Mouse (Mus musculus) MEL (cell line): ENCODE data around the gene Cnpy3. TPM values are rescaled to one million over a fixed set of nuclear protein-coding genes. Genes with fewer than 3 reads are reported as not detected.

Experiments
- DNase-seq: peaks from one replicate; pipeline ENCODE4 v3.0.0; 2011; ENCODE audit warnings: low read depth, low spot score
- H3K27ac ChIP-seq: 2 replicates; pipeline ENCODE4 v1.5.1; 2012; ENCODE audit warnings: low read depth, mild to moderate bottlenecking, control low read depth, low read length, moderate library complexity; ENCODE audit not compliant: control insufficient read depth
- H3K27me3 ChIP-seq, 2 experiments: fragments of 150-350 bp in 1 of 2; sonication (generic) in 1 of 2; 2 replicates each; pipeline ENCODE4 v1.6.1; 2012; ENCODE audit warnings: low read length in 2 of 2, mild to moderate bottlenecking in 2 of 2, improper control_type of control experiment in 1 of 2, moderate library complexity in 1 of 2; ENCODE audit not compliant: insufficient read depth in 2 of 2, control insufficient read depth in 1 of 2
- H3K36me3 ChIP-seq, 2 experiments: 2 replicates each; pipeline ENCODE4 v1.6.1; 2012 to 2014; ENCODE audit warnings: low read length in 2 of 2, improper control_type of control experiment in 1 of 2, inconsistent platforms in 1 of 2, mild to moderate bottlenecking in 1 of 2; ENCODE audit not compliant: insufficient read depth in 2 of 2, control insufficient read depth in 1 of 2
- H3K4me1 ChIP-seq, 2 experiments: fragments of 150-350 bp in 1 of 2; sonication (generic) in 1 of 2; 2 replicates each; pipeline ENCODE4 v1.6.1; 2012; ENCODE audit warnings: low read length in 2 of 2, improper control_type of control experiment in 1 of 2, mild to moderate bottlenecking in 1 of 2; ENCODE audit not compliant: insufficient read depth in 2 of 2, control insufficient read depth in 1 of 2
- H3K4me3 ChIP-seq, 2 experiments: fragments of 150-350 bp in 1 of 2; sonication (generic) in 1 of 2; 2 replicates each; pipeline ENCODE4 v1.5.1; 2012; ENCODE audit warnings: low read depth in 2 of 2, low read length in 2 of 2, mild to moderate bottlenecking in 2 of 2, moderate library complexity in 2 of 2, control low read depth in 1 of 2, improper control_type of control experiment in 1 of 2; ENCODE audit not compliant: control insufficient read depth in 1 of 2, insufficient read depth in 1 of 2
- H3K79me2 ChIP-seq: 2 replicates; pipeline ENCODE4 v1.6.1; 2012; ENCODE audit warnings: mild to moderate bottlenecking, low read length, moderate library complexity; ENCODE audit not compliant: control insufficient read depth, poor library complexity, insufficient read depth
- H3K9ac ChIP-seq: 2 replicates; pipeline ENCODE4 v1.6.1; 2012; ENCODE audit warnings: low read depth, mild to moderate bottlenecking, control low read depth, low read length, moderate library complexity; ENCODE audit not compliant: control insufficient read depth, poor library complexity, severe bottlenecking
- H3K9me3 ChIP-seq: fragments of 150-350 bp; sonication (generic); replicated peaks from 2 replicates; pipeline ENCODE4 v1.6.1; 2012; ENCODE audit warnings: mild to moderate bottlenecking, low read length, improper control_type of control experiment, moderate library complexity; ENCODE audit not compliant: insufficient read depth
- BHLHE40 ChIP-seq: IDR thresholded peaks from 2 replicates; pipeline ENCODE4 v1.6.1; 2012; ENCODE audit warnings: low read depth, mild to moderate bottlenecking, inconsistent platforms, low read length, improper control_type of control experiment, borderline replicate concordance
- CHD2 ChIP-seq: IDR thresholded peaks from 2 replicates; pipeline ENCODE4 v1.6.1; 2011; ENCODE audit warnings: low read length, improper control_type of control experiment
- CTCF ChIP-seq, 3 experiments: IDR thresholded peaks in 2 of 3; conservative IDR thresholded peaks in 1 of 3; 2 replicates each; pipeline ENCODE4 v1.5.1; 2011 to 2012; ENCODE audit warnings: low read length in 3 of 3, low read depth in 2 of 3, mild to moderate bottlenecking in 2 of 3, improper control_type of control experiment in 1 of 3, inconsistent platforms in 1 of 3, mixed read lengths in 1 of 3, moderate library complexity in 1 of 3; ENCODE audit not compliant: control insufficient read depth in 1 of 3, insufficient read depth in 1 of 3, poor library complexity in 1 of 3, severe bottlenecking in 1 of 3
- ELF1 ChIP-seq: IDR thresholded peaks from 2 replicates; pipeline ENCODE4 v1.6.1; 2014; ENCODE audit warnings: low read depth, mild to moderate bottlenecking, inconsistent platforms, low read length, improper control_type of control experiment, moderate library complexity
- GABPA ChIP-seq: IDR thresholded peaks from 2 replicates; pipeline ENCODE4 v1.6.1; 2012; ENCODE audit warnings: low read depth, mild to moderate bottlenecking, inconsistent platforms, low read length, improper control_type of control experiment, moderate library complexity
- KAT2A ChIP-seq: conservative IDR thresholded peaks from 2 replicates; pipeline ENCODE4 v1.6.1; 2012; ENCODE audit warnings: low read depth, low read length, improper control_type of control experiment, inconsistent platforms
- MAFK ChIP-seq: IDR thresholded peaks from 2 replicates; pipeline ENCODE4 v1.6.1; 2011; ENCODE audit warnings: low read depth, mild to moderate bottlenecking, low read length, improper control_type of control experiment, borderline replicate concordance
- MAX ChIP-seq: IDR thresholded peaks from 2 replicates; pipeline ENCODE4 v1.6.1; 2011; ENCODE audit warnings: low read length, improper control_type of control experiment
- MYC ChIP-seq: IDR thresholded peaks from 2 replicates; pipeline ENCODE4 v1.6.1; 2011; ENCODE audit warnings: low read depth, mild to moderate bottlenecking, low read length, improper control_type of control experiment, moderate library complexity
- NELFE ChIP-seq: IDR thresholded peaks from 2 replicates; pipeline ENCODE4 v1.6.1; 2011; ENCODE audit warnings: low read depth, low read length, improper control_type of control experiment
- NRF1 ChIP-seq: IDR thresholded peaks from 2 replicates; pipeline ENCODE4 v1.6.1; 2014; ENCODE audit warnings: low read depth, mild to moderate bottlenecking, inconsistent platforms, low read length, improper control_type of control experiment, moderate library complexity; ENCODE audit not compliant: poor library complexity, insufficient read depth, severe bottlenecking
- POLR2A ChIP-seq, 2 experiments: IDR thresholded peaks; 2 replicates each; pipeline ENCODE4 v1.6.1; 2011 to 2012; ENCODE audit warnings: low read length in 2 of 2, mild to moderate bottlenecking in 2 of 2, control low read depth in 1 of 2, improper control_type of control experiment in 1 of 2, low read depth in 1 of 2, moderate library complexity in 1 of 2; ENCODE audit not compliant: control insufficient read depth in 1 of 2, insufficient read depth in 1 of 2, poor library complexity in 1 of 2
- POLR2AphosphoS2 ChIP-seq: IDR thresholded peaks from 2 replicates; pipeline ENCODE4 v1.6.1; 2011; ENCODE audit warnings: low read length, improper control_type of control experiment
- RAD21 ChIP-seq: IDR thresholded peaks from 2 replicates; pipeline ENCODE4 v1.6.1; 2011; ENCODE audit warnings: mild to moderate bottlenecking, low read depth, low read length, improper control_type of control experiment
- SIN3A ChIP-seq: IDR thresholded peaks from 2 replicates; pipeline ENCODE4 v1.6.1; 2012; ENCODE audit warnings: low read length, improper control_type of control experiment, inconsistent platforms
- SMC3 ChIP-seq: IDR thresholded peaks from 2 replicates; pipeline ENCODE4 v1.6.1; 2011; ENCODE audit warnings: low read depth, low read length, improper control_type of control experiment
- USF2 ChIP-seq, 2 experiments: IDR thresholded peaks; 2 replicates each; pipeline ENCODE4 v1.6.1; 2011 to 2012; ENCODE audit warnings: improper control_type of control experiment in 2 of 2, low read length in 2 of 2, borderline replicate concordance in 1 of 2, inconsistent platforms in 1 of 2, low read depth in 1 of 2, mild to moderate bottlenecking in 1 of 2; ENCODE audit not compliant: insufficient read depth in 1 of 2
- ZC3H11A ChIP-seq: IDR thresholded peaks from 2 replicates; pipeline ENCODE4 v1.6.1; 2012; ENCODE audit warnings: low read depth, mild to moderate bottlenecking, inconsistent platforms, low read length, improper control_type of control experiment
- ZMIZ1 ChIP-seq: IDR thresholded peaks from 2 replicates; pipeline ENCODE4 v1.6.1; 2012; ENCODE audit warnings: low read depth, mild to moderate bottlenecking, inconsistent platforms, low read length, improper control_type of control experiment, moderate library complexity
- ZNF384 ChIP-seq: IDR thresholded peaks from 2 replicates; pipeline ENCODE4 v1.6.1; 2012; ENCODE audit warnings: low read depth, mild to moderate bottlenecking, inconsistent platforms, low read length, improper control_type of control experiment
- polyA plus RNA-seq, 2 experiments: library from polyadenylated mRNA; stranded (reverse) in 1 of 2; unstranded in 1 of 2; fragments of >175 nt in 1 of 2; fragments of >200 nt in 1 of 2; gene quantifications; 2 replicates each; pipeline versions ENCODE4 v1.2.1 to v1.2.4; 2012; ENCODE audit warnings: low replicate concordance in 2 of 2, low read depth in 1 of 2; ENCODE audit not compliant: insufficient read length in 2 of 2, insufficient read depth in 1 of 2, missing spikeins in 1 of 2
- total RNA-seq: library from RNA; depleted of rRNA; stranded (reverse); fragments of 300-350 nt; gene quantifications from 2 replicates; pipeline ENCODE4 v1.2.3, GENCODE M21; 2012

The Cnpy3 gene
- total and polyA plus RNA-seq, 3 experiments, result 61.4 to 90.2 TPM; not detected in 1

- Histone ChIP-seq H3K27ac (no peak overlapping the region), H3K4me3 (no peak overlapping the region), H3K9ac (no peak overlapping the region), H3K9me3 (no peaks in the 10 kb centered on the region), H3K79me2 (no peaks in the 10 kb centered on the region), H3K36me3 (no peaks in the 10 kb centered on the region), H3K4me1 (no peaks in the 10 kb centered on the region), H3K27me3 (no peaks in the 10 kb centered on the region)
- peak; percentile 58 for DNase-seq
- TF ChIP-seq ZNF384 (no peak), RAD21 (peak; percentile 67), SMC3 (peak; percentile 57), ZMIZ1 (no peak), KAT2A (no peak), ZC3H11A (peak; percentile 41; the same call in 1 of the 2 replicates), CTCF (IDR thresholded peaks at IDR 0.05 in 2 of 3, conservative IDR thresholded peaks at IDR 0.05 in 1 of 3; ENCODE audit: control insufficient read depth in 1 of 3, insufficient read depth in 1 of 3, low read depth in 2 of 3, low read length in 3 of 3, poor library complexity in 1 of 3, severe bottlenecking in 1 of 3) (peak; percentile 53 to 73 (median 70))
Measured at GRCm38 (mm10) chr17:46725273-46725672, 26.7 kb downstream of the Cnpy3 start.

GRCm38 (mm10) chr17:46724477-46725084 lies 27.4 kb downstream of the Cnpy3 start:
- DNase-seq, result no peak
- Histone ChIP-seq H3K79me2 (no peaks in the 10 kb centered on the region), H3K27ac (no peak overlapping the region), H3K9me3 (no peaks in the 10 kb centered on the region), H3K4me3 (no peak overlapping the region), H3K36me3 (no peaks in the 10 kb centered on the region), H3K9ac (no peak overlapping the region), H3K4me1 (no peaks in the 10 kb centered on the region), H3K27me3 (no peaks in the 10 kb centered on the region)
- TF ChIP-seq RAD21 (no peak), ZC3H11A (no peak)

- no peak overlapping the region for H3K27ac ChIP-seq
- no peak for DNase-seq
- no peak overlapping the region for H3K9ac ChIP-seq
- no peaks in the 10 kb centered on the region for H3K27me3 ChIP-seq
- H3K4me3 ChIP-seq, result no peak overlapping the region
- no peaks in the 10 kb centered on the region for H3K9me3 ChIP-seq
- no peaks in the 10 kb centered on the region for H3K36me3 ChIP-seq
- H3K4me1 ChIP-seq, result no peaks in the 10 kb centered on the region
- no peak for TF ChIP-seq MAX
- TF ChIP-seq GABPA, result no peak
- TF ChIP-seq POLR2A (IDR thresholded peaks at IDR 0.05; ENCODE audit: control insufficient read depth in 1 of 2, insufficient read depth in 1 of 2, low read depth in 1 of 2, low read length in 2 of 2, poor library complexity in 1 of 2), result no peak
- TF ChIP-seq SIN3A, result no peak
- no peak for TF ChIP-seq BHLHE40
- no peak for TF ChIP-seq ELF1
- no peak for TF ChIP-seq NELFE
- TF ChIP-seq MAFK, result no peak
- TF ChIP-seq NRF1, result no peak
- no peak for TF ChIP-seq CHD2
- TF ChIP-seq ZC3H11A, result no peak
- TF ChIP-seq MYC, result no peak
- no peak for TF ChIP-seq POLR2AphosphoS2
- no peak for TF ChIP-seq USF2 (IDR thresholded peaks at IDR 0.05; ENCODE audit: borderline replicate concordance in 1 of 2, insufficient read depth in 1 of 2, low read depth in 1 of 2, low read length in 2 of 2)
- no peaks in the 10 kb centered on the region for H3K79me2 ChIP-seq
Measured at GRCm38 (mm10) chr17:46721077-46721476, 30.9 kb downstream of the Cnpy3 start.
